Mouse (Mus musculus) limb, embryonic 13.5 days (tissue): ENCODE measurements around the gene Gp9. TPM values are rescaled to one million over a fixed set of nuclear protein-coding genes. Genes with fewer than 3 reads are reported as not detected.
A peak's percentile ranks its signal among the peaks of the same experiment; 100 is the strongest.

Experiments used
- ATAC-seq: fragments of 200-750 bp; cut with Nextera tagmentation; 2 replicates; pipeline ENCODE4 v1.8.0; 2017; ENCODE audit warnings: low read depth, moderate number of reproducible peaks, moderate TSS enrichment; ENCODE audit not compliant: low FRiP score
- H3K27ac ChIP-seq: fragments of 300-500 bp; sonication (generic); 2 replicates; pipeline ENCODE4 v1.5.1; 2015; ENCODE audit warnings: inconsistent platforms, mild to moderate bottlenecking, moderate library complexity
- H3K27me3 ChIP-seq: fragments of 300-500 bp; sonication (generic); 2 replicates; pipeline ENCODE4 v1.6.1; 2015; ENCODE audit warnings: mild to moderate bottlenecking, inconsistent platforms
- H3K36me3 ChIP-seq: fragments of 300-500 bp; sonication (generic); 2 replicates; pipeline ENCODE4 v1.6.1; 2015; ENCODE audit warnings: inconsistent platforms, mild to moderate bottlenecking, moderate library complexity
- H3K4me1 ChIP-seq: fragments of 300-500 bp; sonication (generic); 2 replicates; pipeline ENCODE4 v1.6.1; 2015; ENCODE audit warnings: inconsistent platforms
- H3K4me2 ChIP-seq: fragments of 300-500 bp; sonication (generic); replicated peaks from 2 replicates; pipeline ENCODE4 v1.6.1; 2015; ENCODE audit warnings: inconsistent platforms, mild to moderate bottlenecking, moderate library complexity
- H3K4me3 ChIP-seq: fragments of 300-500 bp; sonication (generic); 2 replicates; pipeline ENCODE4 v1.5.1; 2015; ENCODE audit warnings: moderate library complexity, mild to moderate bottlenecking, inconsistent platforms
- H3K9ac ChIP-seq: fragments of 300-500 bp; sonication (generic); 2 replicates; pipeline ENCODE4 v1.6.1; 2015; ENCODE audit warnings: mild to moderate bottlenecking, inconsistent platforms
- H3K9me3 ChIP-seq: fragments of 300-500 bp; sonication (generic); 2 replicates; pipeline ENCODE4 v1.6.1; 2016; ENCODE audit warnings: inconsistent platforms
- WGBS: fragments of 180-500 bp; shearing (Covaris S2); methylation state at CpG from one replicate; pipeline ENCODE4 v1.1.7; 2015; 5-methylcytosine and 5-hydroxymethylcytosine counted together
- polyA plus RNA-seq: library from polyadenylated mRNA; unstranded; fragments of >200 nt; fragmentation: Nextera tagmentation; extraction: Ambion mirVana; gene quantifications from 2 replicates; pipeline ENCODE4 v1.2.1, GENCODE M21; 2015

The Gp9 gene
- polyA plus RNA-seq, 1 experiment from 2014 or later = 0.94 TPM

GRCm38 (mm10) chr6:87779174-87780165, 1.6 kb downstream of the Gp9 start:
- no peak overlapping the region for H3K4me2 ChIP-seq
- H3K9me3 ChIP-seq = no peaks in the 10 kb centered on the region
- no peak overlapping the region for H3K4me3 ChIP-seq
- no peaks in the 10 kb centered on the region for H3K36me3 ChIP-seq
- no peak for ATAC-seq
- H3K9ac ChIP-seq = no peak overlapping the region
- no peak overlapping the region for H3K27ac ChIP-seq
- peaks cover 8% of the 10 kb centered on the region; the same call in 1 of the 2 replicates for H3K4me1 ChIP-seq
- no peaks in the 10 kb centered on the region for H3K27me3 ChIP-seq
- 76% methylated on average over 11 of the region's 11 CpGs for WGBS

DNA sequence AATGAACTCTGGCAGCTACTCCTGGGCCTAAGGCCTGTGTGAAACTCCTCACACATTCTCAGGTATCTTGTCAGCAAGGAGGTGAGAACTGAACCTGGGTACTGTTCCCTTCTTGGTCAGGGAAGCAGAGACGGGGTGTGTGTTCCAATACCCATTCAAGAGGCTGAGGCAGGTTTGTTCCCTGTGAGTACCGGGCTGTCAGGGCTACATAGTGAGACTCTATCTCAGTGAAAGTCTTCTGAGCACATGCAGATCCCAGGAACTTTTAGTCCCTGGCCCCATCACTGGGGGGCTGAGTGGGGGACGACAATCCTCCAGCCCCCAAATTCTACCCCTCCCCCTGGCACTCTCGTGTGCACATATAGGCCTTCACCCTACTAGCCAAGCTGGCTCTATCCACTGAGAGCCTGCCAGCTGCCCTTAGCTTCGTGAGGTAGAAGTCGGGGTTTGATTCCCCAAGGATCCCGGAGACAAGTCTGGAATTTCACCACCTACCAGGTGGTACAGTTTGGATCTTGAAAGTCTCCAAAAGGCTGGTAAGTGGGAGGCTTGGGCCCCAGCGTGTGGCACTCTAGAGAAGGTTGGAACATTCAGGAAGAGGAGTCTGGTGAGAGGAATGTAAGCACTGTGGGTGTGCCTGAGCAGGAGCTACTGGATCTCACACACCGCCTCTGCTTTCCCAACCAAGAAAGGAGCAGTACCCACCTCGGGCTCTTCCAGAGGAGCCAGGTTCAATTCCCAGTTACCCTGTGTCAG, 2.9 kb downstream of the Gp9 start:
- H3K9ac ChIP-seq = no peak overlapping the region
- no peaks in the 10 kb centered on the region for H3K9me3 ChIP-seq
- H3K27ac ChIP-seq = no peak overlapping the region
- no peaks in the 10 kb centered on the region for H3K27me3 ChIP-seq
- ATAC-seq = no peak
- peaks cover 8% of the 10 kb centered on the region; the same call in 1 of the 2 replicates for H3K4me1 ChIP-seq
- no peak overlapping the region for H3K4me2 ChIP-seq
- 79% methylated on average over 10 of the region's 10 CpGs for WGBS
- H3K4me3 ChIP-seq = no peak overlapping the region
- no peaks in the 10 kb centered on the region for H3K36me3 ChIP-seq

DNA sequence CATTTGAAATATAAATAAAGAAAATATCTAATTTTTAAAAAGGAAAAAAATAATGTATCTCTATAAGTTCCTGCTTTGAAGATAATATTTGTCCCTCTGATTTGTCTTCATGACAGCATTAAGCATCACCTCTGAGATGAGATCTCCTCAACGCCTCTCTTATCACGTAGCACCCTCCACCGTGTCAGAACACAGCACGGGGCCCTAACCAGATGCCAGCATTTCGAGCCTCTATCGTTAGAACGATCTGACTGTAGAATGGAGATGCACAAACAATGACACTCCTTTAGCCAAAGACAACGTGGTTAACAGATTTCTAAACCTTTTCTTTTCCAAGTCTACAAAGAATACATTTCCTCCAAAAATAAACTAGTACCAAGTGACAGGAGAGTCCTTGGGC, 6.2 kb downstream of the Gp9 start:
- no peak overlapping the region for H3K4me2 ChIP-seq
- no peaks in the 10 kb centered on the region for H3K27me3 ChIP-seq
- H3K4me3 ChIP-seq = no peak overlapping the region
- ATAC-seq = no peak
- no peaks in the 10 kb centered on the region for H3K36me3 ChIP-seq
- H3K27ac ChIP-seq = no peak overlapping the region
- H3K9ac ChIP-seq = no peak overlapping the region
- 79% methylated on average over 8 of the region's 8 CpGs for WGBS
- H3K9me3 ChIP-seq = no peaks in the 10 kb centered on the region
- H3K4me1 ChIP-seq = peaks cover 3% of the 10 kb centered on the region

DNA sequence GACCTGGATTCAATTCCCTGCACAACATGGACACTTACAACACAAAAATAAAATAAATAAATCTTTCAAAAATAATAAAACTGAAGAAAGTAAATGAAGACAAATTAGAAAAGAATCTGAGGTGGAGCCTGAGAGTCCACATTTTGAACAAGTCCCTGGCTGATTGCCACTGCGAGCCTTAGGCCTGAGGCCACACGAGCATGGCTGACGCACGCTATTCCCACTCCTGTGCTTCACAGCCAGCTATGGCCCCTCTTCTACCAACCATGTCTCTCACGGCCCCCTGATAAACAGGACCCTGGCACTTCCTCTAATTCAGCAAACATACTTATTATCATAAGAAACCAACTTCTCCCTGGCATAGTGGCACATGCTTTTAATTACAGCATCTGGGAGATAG, 8.7 kb downstream of the Gp9 start:
- Histone ChIP-seq H3K9me3 (no peaks in the 10 kb centered on the region), H3K4me1 (peaks cover 11% of the 10 kb centered on the region), H3K27ac (no peak overlapping the region), H3K9ac (no peak overlapping the region), H3K27me3 (no peaks in the 10 kb centered on the region), H3K4me3 (no peak overlapping the region), H3K4me2 (no peak overlapping the region), H3K36me3 (peaks cover 7% of the 10 kb centered on the region)
- ATAC-seq = no peak
- WGBS = 87% methylated on average over 5 of the region's 5 CpGs

DNA sequence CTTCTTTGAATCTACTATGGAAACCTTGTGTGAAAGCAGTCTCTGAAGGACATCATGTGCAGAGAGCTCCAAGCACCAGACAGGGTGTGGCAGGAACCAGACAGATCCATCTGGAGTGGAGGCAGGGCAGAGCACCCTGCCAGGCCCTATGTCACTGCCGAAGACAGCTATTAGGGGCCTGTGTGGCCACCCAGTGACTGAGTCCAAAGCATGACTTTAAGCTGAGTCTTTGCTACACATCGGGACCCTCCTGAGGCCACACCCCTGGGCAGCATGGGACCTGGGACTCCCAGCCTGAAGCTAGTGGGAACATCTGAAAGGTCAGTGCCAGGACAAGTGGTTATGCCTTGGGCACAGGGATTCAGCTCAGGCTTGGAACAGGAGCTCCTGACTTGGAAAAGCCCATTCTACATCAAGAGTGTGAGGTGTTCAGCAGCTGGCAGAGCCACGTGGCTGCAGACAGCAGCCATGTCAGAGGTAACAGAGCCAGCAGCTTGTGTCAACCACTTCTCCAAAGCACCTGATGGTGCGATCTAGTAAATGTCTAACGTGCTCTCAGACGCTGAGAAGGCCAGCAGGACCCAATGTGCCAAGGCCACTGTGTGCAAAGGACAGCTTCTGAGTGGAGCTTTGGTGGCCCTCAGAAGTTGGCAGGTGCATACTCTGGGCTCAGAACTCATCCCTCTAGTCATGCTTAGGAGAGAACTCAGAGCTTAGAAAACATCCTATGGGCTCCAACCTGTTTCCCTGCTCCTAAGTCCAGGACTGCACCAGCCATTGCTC, 9.4 kb downstream of the Gp9 start:
- H3K9ac ChIP-seq = no peak overlapping the region
- H3K4me3 ChIP-seq = no peak overlapping the region
- H3K4me2 ChIP-seq = no peak overlapping the region
- peaks cover 14% of the 10 kb centered on the region for H3K36me3 ChIP-seq
- H3K27ac ChIP-seq = no peak overlapping the region
- ATAC-seq = no peak
- WGBS = 81% methylated on average over 6 of the region's 6 CpGs
- H3K9me3 ChIP-seq = no peaks in the 10 kb centered on the region
- no peaks in the 10 kb centered on the region for H3K27me3 ChIP-seq
- H3K4me1 ChIP-seq = peaks cover 11% of the 10 kb centered on the region

- ATAC-seq = no peak
- Histone ChIP-seq H3K4me2 (no peak overlapping the region), H3K4me1 (peaks cover 11% of the 10 kb centered on the region), H3K27ac (no peak overlapping the region), H3K9me3 (no peaks in the 10 kb centered on the region), H3K4me3 (no peak overlapping the region), H3K9ac (no peak overlapping the region), H3K36me3 (peaks cover 24% of the 10 kb centered on the region), H3K27me3 (no peaks in the 10 kb centered on the region)
- WGBS = 93% methylated on average over 9 of the region's 9 CpGs
Observed at GRCm38 (mm10) chr6:87788266-87788895, 10.5 kb downstream of the Gp9 start.

- WGBS = 46% methylated on average over 5 of the region's 5 CpGs
- H3K27me3 ChIP-seq = no peaks in the 10 kb centered on the region
- ATAC-seq = no peak
- H3K36me3 ChIP-seq = peaks cover 28% of the 10 kb centered on the region
- no peaks in the 10 kb centered on the region for H3K9me3 ChIP-seq
- H3K4me3 ChIP-seq = no peak overlapping the region
- no peak overlapping the region for H3K4me2 ChIP-seq
- no peak overlapping the region; the same call in 1 of the 2 replicates for H3K27ac ChIP-seq
- peaks cover 11% of the 10 kb centered on the region for H3K4me1 ChIP-seq
- H3K9ac ChIP-seq = peak overlapping the region; percentile 50; the same call in 1 of the 2 replicates
Observed at GRCm38 (mm10) chr6:87788896-87789587, 11.2 kb downstream of the Gp9 start.

DNA sequence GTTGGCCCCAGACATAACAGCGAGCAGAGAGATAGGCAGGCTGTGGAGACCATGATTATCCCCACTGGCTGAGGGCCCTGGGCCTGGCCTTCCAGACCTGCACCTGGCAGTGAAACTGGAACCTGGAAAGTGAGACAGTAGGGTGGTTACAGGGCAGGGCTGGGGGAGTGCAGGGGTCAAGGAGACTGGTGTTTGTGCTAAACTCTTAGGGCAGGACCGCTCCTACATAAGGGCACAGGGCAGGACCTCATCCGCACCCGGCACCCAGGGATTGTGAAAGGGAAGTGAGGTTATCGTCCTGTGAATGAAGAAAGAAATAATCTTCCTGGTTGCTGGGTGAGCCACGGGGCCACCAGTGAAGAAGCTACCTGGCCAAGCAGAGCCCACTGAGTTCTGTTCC, 11.9 kb downstream of the Gp9 start:
- Histone ChIP-seq H3K9me3 (no peaks in the 10 kb centered on the region), H3K27ac (no peak overlapping the region; the same call in 1 of the 2 replicates), H3K4me1 (peaks cover 11% of the 10 kb centered on the region), H3K4me3 (no peak overlapping the region), H3K27me3 (no peaks in the 10 kb centered on the region), H3K4me2 (no peak overlapping the region), H3K9ac (peak overlapping the region; percentile 50), H3K36me3 (peaks cover 28% of the 10 kb centered on the region)
- WGBS = 93% methylated on average over 6 of the region's 6 CpGs
- no peak for ATAC-seq

DNA sequence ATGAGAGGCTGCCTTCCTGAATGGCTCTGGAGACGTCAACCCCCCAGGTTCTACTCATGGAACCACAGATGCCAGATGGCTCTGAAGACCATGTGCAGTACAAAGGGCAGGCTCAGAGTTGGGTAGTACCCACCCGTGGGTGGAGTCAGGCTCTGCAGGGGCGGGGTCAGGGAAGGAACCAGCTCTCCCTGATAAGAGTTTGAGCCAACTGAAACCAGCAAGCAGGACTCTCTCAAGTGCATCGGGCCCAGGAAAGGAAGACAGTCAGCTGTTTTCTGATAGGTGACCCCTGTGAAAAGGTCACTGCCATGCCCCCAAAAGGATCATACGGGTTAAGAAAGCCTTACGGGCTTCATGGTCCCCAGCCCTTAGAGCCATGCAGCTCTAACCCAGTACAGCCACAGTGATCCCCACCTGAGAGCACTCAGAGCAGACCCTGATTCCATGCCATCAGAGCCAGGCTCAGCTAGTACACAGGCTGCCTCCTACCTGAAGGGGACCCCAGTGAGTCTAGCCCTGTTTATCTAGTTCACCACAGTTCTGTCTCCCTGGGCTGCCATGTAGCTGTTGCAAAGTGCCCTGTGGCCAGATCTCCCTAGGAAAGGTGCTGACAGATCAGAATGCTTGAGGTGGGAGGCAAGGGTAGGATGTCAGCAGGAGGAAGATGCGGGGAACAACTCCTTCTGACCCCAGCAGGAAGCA, 13.1 kb downstream of the Gp9 start:
- 65% methylated on average over 7 of the region's 7 CpGs for WGBS
- Histone ChIP-seq H3K4me1 (peaks cover 11% of the 10 kb centered on the region), H3K27me3 (no peaks in the 10 kb centered on the region), H3K4me2 (no peak overlapping the region), H3K9ac (no peak overlapping the region), H3K9me3 (no peaks in the 10 kb centered on the region), H3K36me3 (peaks cover 28% of the 10 kb centered on the region), H3K4me3 (no peak overlapping the region), H3K27ac (no peak overlapping the region)
- no peak for ATAC-seq

DNA sequence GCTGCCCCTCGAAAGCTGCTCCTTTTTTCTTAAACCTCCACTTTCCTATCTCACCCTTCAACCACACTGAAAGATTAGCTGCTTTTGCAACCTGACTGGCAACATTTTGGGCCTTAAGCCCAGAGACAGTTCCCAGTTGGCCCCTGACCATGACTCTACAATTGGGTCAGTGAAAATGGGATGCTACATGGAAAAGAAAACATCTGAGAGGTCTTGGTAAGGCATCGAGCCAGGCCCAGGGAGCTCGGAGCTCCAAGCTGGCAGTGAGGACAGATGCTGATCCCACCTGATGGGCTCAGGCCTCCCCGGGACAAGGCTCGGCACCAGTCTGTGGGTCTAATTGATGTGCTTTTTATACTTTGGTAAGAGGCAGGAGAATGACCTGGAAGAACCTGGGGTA, 14.0 kb downstream of the Gp9 start:
- 95% methylated on average over 5 of the region's 5 CpGs for WGBS
- ATAC-seq = no peak
- Histone ChIP-seq H3K9me3 (no peaks in the 10 kb centered on the region), H3K36me3 (peaks cover 28% of the 10 kb centered on the region), H3K27me3 (no peaks in the 10 kb centered on the region), H3K4me1 (peaks cover 11% of the 10 kb centered on the region), H3K9ac (no peak overlapping the region), H3K4me2 (no peak overlapping the region), H3K4me3 (no peak overlapping the region), H3K27ac (no peak overlapping the region)
